ENCODE assay signal across 8 mouse cellular contexts in genomic region chr5:111138927-111139565, GRCm38 (mm10).
A peak's percentile ranks its signal among the peaks of the same experiment; 100 is the strongest.
DNase-seq lines count a peak whose midpoint lies in the region; ATAC-seq and TF ChIP-seq lines count a peak whose summit lies in the region.

No protein-coding gene starts in this region.

- no peaks in the 10 kb centered on the region for H3K36me3 ChIP-seq in embryonic facial prominence, embryonic 12.5 days
- H3K36me3 ChIP-seq in heart, embryonic 12.5 days = no peaks in the 10 kb centered on the region
- H3K36me3 ChIP-seq in kidney, postnatal 0 days (ENCODE audit: insufficient read depth, low read length) = no peaks in the 10 kb centered on the region
- no peaks in the 10 kb centered on the region for H3K36me3 ChIP-seq in lung, embryonic 16.5 days (ENCODE audit: control insufficient read depth, insufficient read depth, low read length)

- no peak overlapping the region for H3K4me3 ChIP-seq in embryonic facial prominence, embryonic 12.5 days
- no peak overlapping the region for H3K4me3 ChIP-seq in heart, embryonic 12.5 days
- no peak overlapping the region for H3K4me3 ChIP-seq in kidney, postnatal 0 days (replicated peaks; ENCODE audit: low read depth, low read length)
- no peak overlapping the region for H3K4me3 ChIP-seq in lung, embryonic 16.5 days (ENCODE audit: low read length)

- WGBS in embryonic facial prominence, embryonic 12.5 days = 46% methylated on average over 7 of the region's 7 CpGs
- WGBS in heart, embryonic 12.5 days = 39% methylated on average over 7 of the region's 7 CpGs
- 35% methylated on average over 7 of the region's 7 CpGs for WGBS in kidney, postnatal 0 days
- 48% methylated on average over 7 of the region's 7 CpGs for WGBS in lung, embryonic 16.5 days

- H3K9ac ChIP-seq in embryonic facial prominence, embryonic 12.5 days = no peak overlapping the region
- H3K9ac ChIP-seq in heart, embryonic 12.5 days = no peak overlapping the region
- H3K9ac ChIP-seq in kidney, postnatal 0 days (ENCODE audit: low read depth, low read length) = no peak overlapping the region
- H3K9ac ChIP-seq in lung, embryonic 16.5 days (ENCODE audit: low read length) = no peak overlapping the region; the same call in 1 of the 2 replicates

- H3K27ac ChIP-seq in embryonic facial prominence, embryonic 12.5 days = peak overlapping the region; percentile 66
- peak overlapping the region; percentile 68 for H3K27ac ChIP-seq in heart, embryonic 12.5 days (ENCODE audit: poor library complexity, severe bottlenecking)
- H3K27ac ChIP-seq in kidney, postnatal 0 days = peak overlapping the region; percentile 70
- peak overlapping the region; percentile 74 for H3K27ac ChIP-seq in lung, embryonic 16.5 days (ENCODE audit: low read length)

- TF ChIP-seq CTCF in kidney, postnatal 0 days (IDR thresholded peaks at IDR 0.05; ENCODE audit: low read depth) = no peak

- ATAC-seq in embryonic facial prominence, embryonic 12.5 days (ENCODE audit: insufficient number of reproducible peaks, insufficient read depth, low FRiP score, low TSS enrichment) = no peak
- ATAC-seq in heart, embryonic 12.5 days (ENCODE audit: insufficient number of reproducible peaks, low FRiP score) = peak; percentile 90
- ATAC-seq in kidney, postnatal 0 days (replicated peaks; ENCODE audit: low FRiP score, low read depth) = 0 out of 2 replicates have a peak, but pooled peaks have one; percentile 44
- peak; percentile 86 for ATAC-seq in lung, embryonic 16.5 days (ENCODE audit: low read depth)
- no peak for ATAC-seq in CD4-positive, CD25-positive, alpha-beta regulatory T cell, adult 4 months

- peak; percentile 74 for DNase-seq in kidney, postnatal 0 days (ENCODE audit: low spot score)
- DNase-seq in spleen, adult 12 weeks (ENCODE audit: low spot score) = no peak
- no peak for DNase-seq in right cerebral cortex, postnatal 25 days
- no peak for DNase-seq in right cerebral cortex, adult 18-20 months

- peaks cover 56% of the 10 kb centered on the region for H3K4me1 ChIP-seq in embryonic facial prominence, embryonic 12.5 days
- H3K4me1 ChIP-seq in heart, embryonic 12.5 days (replicated peaks) = peaks cover 46% of the 10 kb centered on the region
- peaks cover 32% of the 10 kb centered on the region for H3K4me1 ChIP-seq in kidney, postnatal 0 days (replicated peaks; ENCODE audit: insufficient read depth, low read length)
- H3K4me1 ChIP-seq in lung, embryonic 16.5 days (replicated peaks; ENCODE audit: control insufficient read depth, insufficient read depth, low read length) = peaks cover 21% of the 10 kb centered on the region

- H3K27me3 ChIP-seq in embryonic facial prominence, embryonic 12.5 days = no peaks in the 10 kb centered on the region
- no peaks in the 10 kb centered on the region for H3K27me3 ChIP-seq in heart, embryonic 12.5 days (replicated peaks)
- no peaks in the 10 kb centered on the region for H3K27me3 ChIP-seq in kidney, postnatal 0 days (ENCODE audit: insufficient read depth, low read length)
- no peaks in the 10 kb centered on the region for H3K27me3 ChIP-seq in lung, embryonic 16.5 days (ENCODE audit: control insufficient read depth, insufficient read depth, low read depth, low read length)

- H3K4me2 ChIP-seq in embryonic facial prominence, embryonic 12.5 days (replicated peaks) = no peak overlapping the region
- peak overlapping the region; percentile 6 for H3K4me2 ChIP-seq in heart, embryonic 12.5 days
- H3K4me2 ChIP-seq in kidney, postnatal 0 days (ENCODE audit: low read length) = peak overlapping the region; percentile 11; the same call in 1 of the 2 replicates
- H3K4me2 ChIP-seq in lung, embryonic 16.5 days (ENCODE audit: low read depth, low read length) = peak overlapping the region; percentile 18; the same call in 1 of the 2 replicates

- H3K9me3 ChIP-seq in embryonic facial prominence, embryonic 12.5 days = no peaks in the 10 kb centered on the region
- H3K9me3 ChIP-seq in heart, embryonic 12.5 days (replicated peaks) = no peaks in the 10 kb centered on the region
- no peaks in the 10 kb centered on the region for H3K9me3 ChIP-seq in kidney, postnatal 0 days (replicated peaks; ENCODE audit: low read length)
- no peaks in the 10 kb centered on the region for H3K9me3 ChIP-seq in lung, embryonic 16.5 days (ENCODE audit: control insufficient read depth, low read length)

Comparison
In these comparisons a context has a peak if more than half of its experiments do, and no peak if none do; other contexts are left out.
1. ATAC-seq: peak in heart, embryonic 12.5 days (single experiment), kidney, postnatal 0 days (single experiment) and lung, embryonic 16.5 days (single experiment); none in embryonic facial prominence, embryonic 12.5 days (single experiment) and CD4-positive, CD25-positive, alpha-beta regulatory T cell, adult 4 months (single experiment).
2. Peak in every context shown above with its lines, with median percentiles within 50 percentile points of each other: H3K27ac ChIP-seq.